ENCODE assay signal across 7 mouse cellular contexts in the genomic region with DNA sequence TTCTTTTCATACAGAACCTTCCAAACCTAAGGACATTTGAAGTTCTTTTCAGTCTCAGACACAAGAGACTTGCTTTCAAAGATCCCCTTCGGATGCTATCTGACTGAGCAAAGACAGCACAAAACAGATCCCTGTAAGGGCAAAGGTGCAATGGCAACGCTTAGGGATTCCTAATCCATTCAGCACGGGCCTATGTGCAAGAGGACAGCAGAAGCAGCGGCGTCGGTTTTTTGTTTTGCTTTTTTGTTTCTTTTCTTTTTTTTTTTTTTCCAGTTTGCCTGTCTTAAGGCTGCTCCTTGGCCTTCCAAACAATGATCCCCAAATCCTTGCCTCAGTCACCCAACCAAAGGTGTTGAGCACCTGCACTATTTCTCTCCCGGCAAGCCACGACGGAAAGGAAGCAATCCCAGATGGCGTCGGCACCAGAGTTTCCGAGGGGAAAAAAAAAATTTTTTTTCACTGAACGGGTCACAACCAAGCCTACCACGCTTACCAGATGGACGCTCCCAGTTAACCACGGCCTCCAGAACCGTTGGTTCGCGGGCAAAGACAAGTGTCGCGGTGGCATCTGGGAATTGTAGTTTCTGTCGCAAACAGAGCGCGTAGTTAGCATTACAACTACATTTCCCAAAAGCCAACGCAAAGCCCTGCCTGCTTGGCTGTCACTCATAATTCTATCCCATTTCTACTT. TPM values are rescaled to one million over a fixed set of nuclear protein-coding genes. Genes with fewer than 3 reads are reported as not detected.
DNase-seq lines count a peak whose midpoint lies in the region; ATAC-seq and TF ChIP-seq lines count a peak whose summit lies in the region.

No protein-coding gene starts in this region.

- peak; percentile 82 for ATAC-seq in embryonic facial prominence, embryonic 15.5 days (ENCODE audit: insufficient number of reproducible peaks, low FRiP score, low TSS enrichment, low read depth)
- ATAC-seq in heart, embryonic 14.5 days (ENCODE audit: insufficient number of reproducible peaks, insufficient read depth, low FRiP score, low read depth), result peak; percentile 67

- WGBS in embryonic facial prominence, embryonic 15.5 days, result 3% methylated on average over 25 of the region's 25 CpGs
- WGBS in heart, embryonic 14.5 days, result 2% methylated on average over 25 of the region's 25 CpGs

- H3K36me3 ChIP-seq in MEL (ENCODE audit: control insufficient read depth in 1 of 2, insufficient read depth in 2 of 2, low read length in 2 of 2), result peaks cover 0 to 22% of the 10 kb centered on the region in 2 experiments; a peak in 2 of 4 replicates
- no peaks in the 10 kb centered on the region for H3K36me3 ChIP-seq in embryonic facial prominence, embryonic 15.5 days
- no peaks in the 10 kb centered on the region for H3K36me3 ChIP-seq in heart, embryonic 14.5 days (ENCODE audit: control insufficient read depth, insufficient read depth, low read length)

- peak overlapping the region; percentile 64 to 76 for H3K4me3 ChIP-seq in MEL (ENCODE audit: control insufficient read depth in 1 of 2, insufficient read depth in 1 of 2, low read depth in 2 of 2, low read length in 2 of 2)
- H3K4me3 ChIP-seq in embryonic facial prominence, embryonic 15.5 days (replicated peaks), result peak overlapping the region; percentile 75
- peak overlapping the region; percentile 59 to 65 for H3K4me3 ChIP-seq in heart, embryonic 14.5 days (ENCODE audit: control insufficient read depth in 1 of 2, insufficient read depth in 1 of 2, low read depth in 1 of 2, low read length in 2 of 2)

- TF ChIP-seq POLR2A in MEL (IDR thresholded peaks at IDR 0.05; ENCODE audit: control insufficient read depth in 1 of 2, insufficient read depth in 1 of 2, low read depth in 1 of 2, low read length in 2 of 2, poor library complexity in 1 of 2), result peak; percentile 27 to 82; a peak in 2 of 4 replicates

- H3K27ac ChIP-seq in MEL (ENCODE audit: control insufficient read depth, low read depth, low read length), result peak overlapping the region; percentile 94
- H3K27ac ChIP-seq in embryonic facial prominence, embryonic 15.5 days (replicated peaks), result peak overlapping the region; percentile 98
- peak overlapping the region; percentile 94 to 96 for H3K27ac ChIP-seq in heart, embryonic 14.5 days (replicated peaks in 1 of 2; ENCODE audit: control insufficient read depth in 1 of 2, insufficient read depth in 1 of 2, low read depth in 2 of 2, low read length in 2 of 2)

- TF ChIP-seq CTCF in MEL (IDR thresholded peaks at IDR 0.05 in 2 of 3, conservative IDR thresholded peaks at IDR 0.05 in 1 of 3; ENCODE audit: control insufficient read depth in 1 of 3, insufficient read depth in 1 of 3, low read depth in 2 of 3, low read length in 3 of 3, poor library complexity in 1 of 3, severe bottlenecking in 1 of 3), result no peak

- H3K4me2 ChIP-seq in embryonic facial prominence, embryonic 15.5 days (replicated peaks), result peak overlapping the region; percentile 78
- peak overlapping the region; percentile 72 for H3K4me2 ChIP-seq in heart, embryonic 14.5 days (ENCODE audit: low read length)

- DNase-seq in MEL (ENCODE audit: low read depth, low spot score), result peak; percentile 95
- peak; percentile 88 for DNase-seq in adrenal gland, postnatal 14 days
- peak; percentile 85 to 89 for DNase-seq in kidney, postnatal 4 days
- peak; percentile 85 for DNase-seq in lung, postnatal 14 days
- peak; percentile 85 to 90 for DNase-seq in right cerebral cortex, postnatal 36 days (ENCODE audit: low spot score in 2 of 2)

- no peak for TF ChIP-seq RAD21 in MEL (IDR thresholded peaks at IDR 0.05; ENCODE audit: low read depth, low read length)

- no peaks in the 10 kb centered on the region for H3K27me3 ChIP-seq in MEL (ENCODE audit: control insufficient read depth in 1 of 2, insufficient read depth in 2 of 2, low read length in 2 of 2)
- no peaks in the 10 kb centered on the region for H3K27me3 ChIP-seq in embryonic facial prominence, embryonic 15.5 days
- H3K27me3 ChIP-seq in heart, embryonic 14.5 days (ENCODE audit: control insufficient read depth, insufficient read depth, low read length), result no peaks in the 10 kb centered on the region

- H3K79me2 ChIP-seq in MEL (ENCODE audit: control insufficient read depth, insufficient read depth, low read length, poor library complexity), result peaks cover 15% of the 10 kb centered on the region

- H3K4me1 ChIP-seq in MEL (ENCODE audit: control insufficient read depth in 1 of 2, insufficient read depth in 2 of 2, low read length in 2 of 2), result peaks cover 5 to 12% of the 10 kb centered on the region in 2 experiments
- H3K4me1 ChIP-seq in embryonic facial prominence, embryonic 15.5 days, result peaks cover 18% of the 10 kb centered on the region
- peaks cover under 1 to 26% of the 10 kb centered on the region in 2 experiments; a peak in 2 of 4 replicates for H3K4me1 ChIP-seq in heart, embryonic 14.5 days (ENCODE audit: control insufficient read depth in 2 of 2, insufficient read depth in 2 of 2, low read length in 2 of 2)

- no peaks in the 10 kb centered on the region for H3K9me3 ChIP-seq in MEL (replicated peaks; ENCODE audit: insufficient read depth, low read length)
- no peaks in the 10 kb centered on the region for H3K9me3 ChIP-seq in embryonic facial prominence, embryonic 15.5 days (replicated peaks)
- no peaks in the 10 kb centered on the region for H3K9me3 ChIP-seq in heart, embryonic 14.5 days (ENCODE audit: control insufficient read depth, low read length)

- peak overlapping the region; percentile 82 for H3K9ac ChIP-seq in MEL (ENCODE audit: control insufficient read depth, low read depth, low read length, poor library complexity, severe bottlenecking)
- peak overlapping the region; percentile 66 for H3K9ac ChIP-seq in embryonic facial prominence, embryonic 15.5 days
- H3K9ac ChIP-seq in heart, embryonic 14.5 days (ENCODE audit: low read length), result peak overlapping the region; percentile 79

- TF ChIP-seq EP300 in MEL (IDR thresholded peaks at IDR 0.05; ENCODE audit: low read depth in 1 of 2, low read length in 2 of 2), result no peak

TF ChIP-seq in MEL, 35 proteins besides CTCF, POLR2A, EP300 and RAD21 (continues in another document):
- TF ChIP-seq SIN3A (IDR thresholded peaks at IDR 0.05; ENCODE audit: low read length) (peak; percentile 97), NELFE (IDR thresholded peaks at IDR 0.05; ENCODE audit: low read depth, low read length) (peak; percentile 82), ZC3H11A (IDR thresholded peaks at IDR 0.05; ENCODE audit: low read depth, low read length) (no peak), CHD2 (IDR thresholded peaks at IDR 0.05; ENCODE audit: low read length) (no peak; the same call in 1 of the 2 replicates), ZKSCAN1 (IDR thresholded peaks at IDR 0.05; ENCODE audit: low read depth, low read length) (no peak), MXI1 (IDR thresholded peaks at IDR 0.05; ENCODE audit: low read depth, low read length) (peak; percentile 92; the same call in 1 of the 2 replicates), POLR2AphosphoS5 (IDR thresholded peaks at IDR 0.05; ENCODE audit: borderline replicate concordance, low read depth, low read length) (no peak), MYB (IDR thresholded peaks at IDR 0.05; ENCODE audit: low read depth, low read length) (peak; percentile 93), ZMIZ1 (IDR thresholded peaks at IDR 0.05; ENCODE audit: low read depth, low read length) (peak; percentile 38; the same call in 1 of the 2 replicates), RCOR1 (IDR thresholded peaks at IDR 0.05; ENCODE audit: low read depth, low read length) (no peak), GATA1 (IDR thresholded peaks at IDR 0.05; ENCODE audit: low read depth, low read length) (peak; percentile 20; the same call in 1 of the 2 replicates), USF1 (IDR thresholded peaks at IDR 0.05; ENCODE audit: low read depth, low read length) (no peak), JUND (IDR thresholded peaks at IDR 0.05; ENCODE audit: low read depth, low read length) (no peak), HCFC1 (IDR thresholded peaks at IDR 0.05; ENCODE audit: low read depth, low read length) (peak; percentile 100), TBP (IDR thresholded peaks at IDR 0.05; ENCODE audit: low read depth, low read length) (peak; percentile 75), SMC3 (IDR thresholded peaks at IDR 0.05; ENCODE audit: low read depth, low read length) (no peak), E2F4 (IDR thresholded peaks at IDR 0.05; ENCODE audit: borderline replicate concordance, low read depth, low read length) (peak; percentile 97), ZNF384 (IDR thresholded peaks at IDR 0.05; ENCODE audit: low read depth, low read length) (peak; percentile 56; the same call in 1 of the 2 replicates), MEF2A (IDR thresholded peaks at IDR 0.05; ENCODE audit: extremely low read depth, insufficient replicate concordance, low read depth, low read length, poor library complexity, severe bottlenecking) (no peak), MAX (IDR thresholded peaks at IDR 0.05; ENCODE audit: low read length) (peak; percentile 76; the same call in 1 of the 2 replicates), MAZ (IDR thresholded peaks at IDR 0.05; ENCODE audit: low read depth, low read length) (no peak; the same call in 1 of the 2 replicates), ETS1 (IDR thresholded peaks at IDR 0.05; ENCODE audit: low read depth, low read length) (no peak; the same call in 1 of the 2 replicates), MAFK (IDR thresholded peaks at IDR 0.05; ENCODE audit: borderline replicate concordance, low read depth, low read length) (no peak), MYC (IDR thresholded peaks at IDR 0.05; ENCODE audit: low read depth, low read length) (peak; percentile 93), ELF1 (IDR thresholded peaks at IDR 0.05; ENCODE audit: low read depth, low read length) (no peak)

RNA-seq across cellular contexts. Expression of a gene that starts 0.4 kb away (rescaled TPM):
- 14.2 and 16.7 TPM in 2 replicates for total RNA-seq in MEL (2012; rRNA removed)
- polyA plus RNA-seq in MEL (2012; ENCODE audit: insufficient read depth in 1 of 2, insufficient read length in 2 of 2, low read depth in 1 of 2, low replicate concordance in 2 of 2, missing spikeins in 1 of 2), result 10 to 100 TPM in 1 of 2 experiments, not detected in 1; 19.2 TPM
- total RNA-seq in adrenal gland, postnatal 14 days (2021), result 8.9 and 9.3 TPM in 2 replicates
- 23.9 and 24.5 TPM in 2 replicates for polyA plus RNA-seq in embryonic facial prominence, embryonic 15.5 days (2015; fragmentation: Nextera tagmentation; extraction: Ambion mirVana)
- polyA plus RNA-seq in heart, embryonic 14.5 days (2014; fragmentation: Nextera tagmentation; extraction: Ambion mirVana), result 19.9 and 20.4 TPM in 2 replicates

RNA-seq across cellular contexts. Expression of a gene that starts 0.5 kb away (rescaled TPM):
- 11.7 and 13.2 TPM in 2 replicates for total RNA-seq in MEL (2012; rRNA removed)
- polyA plus RNA-seq in MEL (2012; ENCODE audit: insufficient read depth in 1 of 2, insufficient read length in 2 of 2, low read depth in 1 of 2, low replicate concordance in 2 of 2, missing spikeins in 1 of 2), result 10 to 100 TPM in 1 of 2 experiments, not detected in 1; 11.7 TPM
- 19.0 and 32.0 TPM in 2 replicates for total RNA-seq in adrenal gland, postnatal 14 days (2021)
- polyA plus RNA-seq in embryonic facial prominence, embryonic 15.5 days (2015; fragmentation: Nextera tagmentation; extraction: Ambion mirVana), result 47.7 and 49.1 TPM in 2 replicates
- polyA plus RNA-seq in heart, embryonic 14.5 days (2014; fragmentation: Nextera tagmentation; extraction: Ambion mirVana), result 36.1 and 37.5 TPM in 2 replicates

Comparison
In these comparisons a context has a peak if more than half of its experiments do, and no peak if none do; other contexts are left out.
1. Peak in every context shown above with its lines: DNase-seq, ATAC-seq, H3K4me3 ChIP-seq and H3K27ac ChIP-seq.